Mouse (Mus musculus): ENCODE measurements at regions not wholly inside any gene's neighbourhood (a gene's known extent, or its start where the extent isn't known, plus 50 kb on each side); places are given as distances from the start of the nearest gene placed in this dataset.

DNA sequence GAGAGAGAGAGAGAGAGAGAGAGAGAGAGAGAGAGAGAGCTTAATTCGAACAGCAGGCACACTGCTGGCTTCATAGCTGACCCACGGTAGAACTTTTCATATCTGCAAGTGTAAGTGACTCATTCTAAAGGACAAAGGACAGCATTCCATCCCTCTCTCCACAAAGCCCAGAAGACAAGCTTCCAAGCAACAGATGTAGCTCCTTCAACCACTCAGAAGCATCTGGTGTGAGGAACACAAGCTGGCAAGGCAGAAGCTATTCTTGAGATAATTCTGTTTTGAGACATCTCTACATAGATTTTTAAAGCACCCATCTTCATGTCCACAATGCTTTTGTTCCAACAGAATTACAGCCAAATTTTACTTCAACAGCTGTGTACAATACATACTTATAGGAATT, 294.2 kb upstream of the Gria1 start:
- peak; percentile 36 to 38 for DNase-seq (ENCODE audit: low spot score in 2 of 2)

- DNase-seq (ENCODE audit: low spot score in 2 of 2), result no peak
These were observed 286.0 kb upstream of the Gria1 start for GRCm38 (mm10) chr11:56725141-56725540.

DNA sequence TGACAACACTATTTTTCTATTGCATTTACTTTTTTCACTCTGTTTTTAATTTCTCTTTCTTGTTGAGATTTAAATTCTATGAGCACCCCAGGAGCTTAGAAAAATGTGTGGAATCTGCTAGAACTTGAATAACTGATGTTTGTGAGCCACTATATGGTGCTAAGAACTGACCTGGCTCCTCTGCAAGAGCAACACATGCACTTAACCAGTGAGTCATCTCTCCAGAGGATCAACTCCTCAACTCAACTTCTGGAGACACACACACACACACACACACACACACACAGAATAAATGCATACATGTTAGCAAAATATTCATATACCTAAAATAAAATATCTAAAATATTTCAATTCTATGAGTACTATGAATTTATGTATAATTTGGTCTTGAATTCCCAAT, 285.0 kb upstream of the Gria1 start:
- no peak for DNase-seq (ENCODE audit: low spot score in 2 of 2)

GRCm38 (mm10) chr11:56727556-56727955, 283.6 kb upstream of the Gria1 start:
- DNase-seq (ENCODE audit: low spot score in 2 of 2), result no peak

GRCm38 (mm10) chr11:56728204-56729002, 282.8 kb upstream of the Gria1 start:
- peak in 1 of 2 experiments; percentile 21 for DNase-seq (ENCODE audit: low spot score in 2 of 2)

- no peak for DNase-seq (ENCODE audit: low spot score in 2 of 2)
These were observed 269.3 kb upstream of the Gria1 start for GRCm38 (mm10) chr11:56741857-56742256.

GRCm38 (mm10) chr11:56750032-56750431, 261.2 kb upstream of the Gria1 start:
- DNase-seq (ENCODE audit: low spot score in 2 of 2), result no peak

GRCm38 (mm10) chr11:56750639-56751038, 260.5 kb upstream of the Gria1 start:
- DNase-seq (ENCODE audit: low spot score in 2 of 2), result no peak

GRCm38 (mm10) chr11:56751918-56752317, 259.3 kb upstream of the Gria1 start:
- DNase-seq (ENCODE audit: low spot score in 2 of 2), result no peak

DNA sequence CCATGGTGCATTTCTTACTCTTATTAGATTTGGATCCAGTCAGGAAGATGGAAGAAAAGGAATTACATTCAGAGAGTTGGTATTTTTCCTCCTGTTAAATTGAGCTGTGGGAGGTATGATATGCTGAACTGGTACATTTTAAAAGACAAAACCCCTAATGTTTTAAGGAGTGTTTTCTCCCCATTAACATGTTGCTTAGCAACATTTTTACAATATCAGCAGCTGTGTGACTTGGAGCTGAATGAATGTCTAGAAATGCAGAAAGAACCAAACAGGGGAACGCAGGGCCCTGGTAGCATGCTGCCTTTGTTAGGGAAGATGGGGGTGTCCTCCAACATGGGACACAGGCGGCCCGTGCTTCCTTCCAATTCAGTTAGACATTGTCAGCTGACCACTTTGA, 257.5 kb upstream of the Gria1 start:
- DNase-seq (ENCODE audit: low spot score in 2 of 2), result no peak

GRCm38 (mm10) chr11:56760474-56760873, 250.7 kb upstream of the Gria1 start:
- DNase-seq (ENCODE audit: low spot score in 2 of 2), result no peak

DNA sequence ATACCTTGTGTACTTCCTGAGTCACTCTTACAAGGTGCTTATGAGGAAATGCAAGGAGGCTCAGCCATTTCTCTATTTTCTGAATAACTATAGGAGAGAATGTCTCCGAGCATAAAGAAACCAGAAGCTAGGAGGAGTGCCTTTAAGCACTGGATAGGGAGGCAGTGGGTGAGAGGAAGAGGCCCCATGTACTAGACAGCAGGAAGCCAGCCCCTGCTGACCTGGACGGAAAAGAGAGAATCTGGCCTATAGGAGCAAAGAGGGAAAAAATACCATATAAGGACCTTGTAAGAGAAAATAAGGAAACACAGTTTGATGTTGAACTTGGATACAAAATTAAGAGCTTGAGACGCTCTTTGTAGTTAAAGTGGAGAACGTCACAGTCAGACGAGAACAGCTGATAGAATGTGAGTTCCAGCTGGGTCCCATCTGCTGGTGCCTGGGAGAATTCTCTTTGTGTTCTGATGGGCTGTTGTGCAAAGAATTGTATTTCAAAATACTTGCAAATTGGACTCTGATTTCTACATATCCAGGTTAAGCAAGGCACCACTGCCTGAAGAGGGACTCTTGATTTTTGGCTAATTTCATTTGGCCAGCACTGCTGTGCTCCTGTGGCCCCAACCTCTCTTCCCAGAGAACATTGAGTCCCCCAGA, 248.6 kb upstream of the Gria1 start:
- no peak for DNase-seq (ENCODE audit: low spot score in 2 of 2)

DNA sequence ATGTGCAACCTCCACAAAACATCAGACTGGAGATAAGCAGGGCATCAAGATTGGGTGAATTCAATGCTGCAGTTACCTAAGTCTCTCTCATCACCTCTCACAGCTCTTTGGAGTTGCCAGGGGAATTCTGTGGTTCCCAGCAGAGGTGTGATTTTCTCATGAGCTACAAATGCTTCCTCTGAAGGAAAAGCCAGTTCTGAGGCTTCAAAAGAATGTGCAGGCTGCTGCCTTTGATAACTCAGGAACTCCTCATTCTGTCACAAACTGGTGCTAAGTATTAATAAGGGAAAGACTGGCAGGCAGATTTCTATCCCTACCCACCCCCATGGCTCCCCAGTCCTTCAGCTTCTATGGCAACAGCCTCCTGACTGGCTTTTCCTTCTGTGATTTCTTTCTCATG, 243.8 kb upstream of the Gria1 start:
- peak in 1 of 2 experiments; percentile 11 for DNase-seq (ENCODE audit: low spot score in 2 of 2)

GRCm38 (mm10) chr11:56786351-56786750, 224.8 kb upstream of the Gria1 start:
- no peak for DNase-seq (ENCODE audit: low spot score in 2 of 2)

- peak; percentile 17 to 26 for DNase-seq (ENCODE audit: low spot score in 2 of 2)
These were observed 218.5 kb upstream of the Gria1 start for GRCm38 (mm10) chr11:56792691-56793090.

DNA sequence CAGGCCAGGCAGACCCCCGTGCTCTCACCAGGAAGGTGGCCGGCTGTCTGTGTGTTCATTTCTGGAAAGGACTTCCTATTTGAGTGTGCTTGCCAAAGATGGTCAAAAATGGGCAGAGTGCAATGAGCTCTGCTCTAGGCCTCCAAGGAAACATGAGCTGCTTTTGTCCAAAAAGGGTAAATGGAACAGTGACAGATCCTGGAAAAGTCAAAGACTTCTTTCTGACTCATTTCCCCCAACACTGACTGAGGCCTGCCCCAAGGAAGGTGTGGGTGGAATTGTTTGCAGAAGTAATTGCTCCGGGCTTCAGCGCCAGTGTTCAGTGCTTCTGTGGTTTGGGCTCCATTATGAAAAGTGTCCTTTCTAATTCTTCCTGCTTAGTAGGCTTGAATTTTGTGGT, 203.9 kb upstream of the Gria1 start:
- DNase-seq (ENCODE audit: low spot score in 2 of 2), result no peak

DNA sequence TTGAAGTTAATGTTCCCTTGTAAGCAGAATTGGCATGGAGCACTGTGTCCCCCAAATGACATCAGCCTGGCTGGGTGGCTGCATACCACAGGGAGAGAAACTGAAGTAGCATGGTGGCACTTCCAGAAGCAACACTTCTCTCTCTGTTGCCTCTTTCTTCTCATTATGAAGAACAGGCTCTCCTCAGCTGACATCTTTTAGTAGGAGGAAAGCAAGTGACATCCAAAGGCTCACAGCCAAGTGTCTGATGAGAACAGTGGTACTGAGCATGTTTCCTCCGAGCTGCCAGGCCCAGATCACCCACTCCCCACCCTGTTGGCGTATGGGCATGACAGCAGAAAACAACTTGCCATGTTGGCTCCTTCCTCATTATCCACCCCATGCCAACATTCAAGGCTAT, 201.0 kb upstream of the Gria1 start:
- DNase-seq (ENCODE audit: low spot score in 2 of 2), result peak; percentile 6 to 29

DNA sequence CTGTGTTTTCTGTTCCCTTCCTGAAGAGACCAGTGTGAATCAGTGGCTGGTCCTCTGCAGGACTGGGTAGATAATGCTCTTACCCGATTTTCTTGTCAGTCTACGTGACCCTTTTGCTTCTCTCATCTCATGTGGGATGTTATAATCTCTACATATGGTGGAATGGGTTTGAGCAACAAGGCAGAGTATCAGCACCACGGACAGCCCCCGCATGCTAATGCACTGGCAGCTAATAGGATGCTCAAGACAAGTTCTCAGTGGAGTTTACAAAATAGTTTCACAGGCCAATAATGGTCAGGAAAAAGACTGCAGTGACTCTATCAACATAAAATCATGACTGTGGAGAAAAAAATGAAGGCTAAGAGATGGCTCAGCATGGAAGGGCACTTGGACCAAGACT, 199.1 kb upstream of the Gria1 start:
- no peak for DNase-seq (ENCODE audit: low spot score in 2 of 2)

- DNase-seq (ENCODE audit: low spot score in 2 of 2), result no peak
These were observed 187.7 kb upstream of the Gria1 start for GRCm38 (mm10) chr11:56823471-56823870.

GRCm38 (mm10) chr11:56827499-56827898, 183.7 kb upstream of the Gria1 start:
- DNase-seq (ENCODE audit: low spot score in 2 of 2), result no peak

- DNase-seq (ENCODE audit: low spot score in 2 of 2), result peak; percentile 34 to 59
These were observed 148.5 kb upstream of the Gria1 start for GRCm38 (mm10) chr11:56862649-56863048.

DNA sequence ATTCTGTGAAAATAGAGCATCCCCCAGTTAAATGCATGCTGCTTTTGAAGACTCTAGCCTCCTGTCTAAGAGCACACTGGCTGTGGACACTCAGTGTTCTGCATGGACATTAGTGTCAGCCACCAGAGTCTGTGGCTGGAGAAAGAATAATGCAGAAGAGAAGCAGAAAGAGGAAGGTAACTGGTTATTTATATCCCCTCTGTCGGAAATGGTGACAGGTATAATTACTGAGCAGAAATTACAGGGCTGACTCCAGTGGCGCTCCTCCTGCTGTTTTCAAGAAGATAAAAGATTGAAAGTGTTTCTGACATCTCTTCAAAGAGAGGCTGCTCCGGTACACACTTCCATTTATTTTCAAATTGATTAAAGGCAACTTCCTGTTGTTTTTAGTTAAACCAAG, 139.5 kb upstream of the Gria1 start:
- no peak for DNase-seq (ENCODE audit: low spot score in 2 of 2)

DNA sequence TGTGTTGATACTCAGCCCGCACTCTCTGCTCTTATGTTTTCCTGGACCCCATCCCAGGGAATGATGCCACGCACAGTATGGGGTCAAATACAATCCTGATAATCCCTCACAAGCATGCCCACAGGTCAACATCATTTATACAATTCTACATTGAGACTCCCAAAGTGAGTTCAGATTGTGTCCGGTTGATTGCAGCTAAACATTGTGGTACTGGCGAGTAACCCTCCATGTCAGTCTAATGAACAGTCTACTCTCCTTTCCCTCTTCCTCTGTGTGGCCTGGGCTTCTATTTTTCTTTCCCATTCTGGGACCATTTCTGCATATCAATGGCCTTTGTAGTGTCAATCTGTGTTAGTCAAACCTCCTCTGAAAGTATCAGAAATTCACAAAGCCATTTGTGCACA, 112.6 kb upstream of the Gria1 start:
- DNase-seq (ENCODE audit: low spot score in 2 of 2), result no peak
